Mouse (Mus musculus) olfactory bulb, adult 2 months (tissue): ENCODE measurements around the gene Fastkd5. TPM values are rescaled to one million over a fixed set of nuclear protein-coding genes. Genes with fewer than 3 reads are reported as not detected.

Experiments used
- H3K27ac ChIP-seq: fragments of 200-500 bp; 2 replicates; pipeline ENCODE4 v1.5.1; 2012; ENCODE audit warnings: low read depth, low read length; ENCODE audit not compliant: insufficient read depth
- H3K4me1 ChIP-seq: fragments of 200-500 bp; 2 replicates; pipeline ENCODE4 v1.6.1; 2012; ENCODE audit warnings: low read length; ENCODE audit not compliant: control insufficient read depth, insufficient read depth
- H3K4me3 ChIP-seq: fragments of 200-500 bp; 2 replicates; pipeline ENCODE4 v1.5.1; 2012; ENCODE audit warnings: mild to moderate bottlenecking, low read depth, low read length, moderate library complexity; ENCODE audit not compliant: insufficient read depth
- CTCF ChIP-seq: fragments of 200-500 bp; IDR thresholded peaks from 2 replicates; pipeline ENCODE4 v1.5.1; 2012; ENCODE audit warnings: low read depth, mild to moderate bottlenecking, low read length, moderate library complexity; ENCODE audit not compliant: insufficient read depth
- POLR2A ChIP-seq: fragments of 200-500 bp; IDR thresholded peaks from 2 replicates; pipeline ENCODE4 v1.6.1; 2012; ENCODE audit warnings: mild to moderate bottlenecking, low read depth, low read length, moderate library complexity; ENCODE audit not compliant: insufficient read depth
- WGBS: fragments of 180-500 bp; shearing (Covaris S2); methylation state at CpG from one replicate; pipeline ENCODE4 v1.1.7; 2018; 5-methylcytosine and 5-hydroxymethylcytosine counted together
- polyA plus RNA-seq: library from polyadenylated mRNA; stranded (reverse); fragments of >200 nt; gene quantifications from 2 replicates; pipeline ENCODE4 v1.2.4, GENCODE M21; 2012; ENCODE audit warnings: low replicate concordance; ENCODE audit not compliant: missing spikeins, insufficient read depth, insufficient read length

Gene Fastkd5
- polyA plus RNA-seq, 1 experiment: not detected

DNA sequence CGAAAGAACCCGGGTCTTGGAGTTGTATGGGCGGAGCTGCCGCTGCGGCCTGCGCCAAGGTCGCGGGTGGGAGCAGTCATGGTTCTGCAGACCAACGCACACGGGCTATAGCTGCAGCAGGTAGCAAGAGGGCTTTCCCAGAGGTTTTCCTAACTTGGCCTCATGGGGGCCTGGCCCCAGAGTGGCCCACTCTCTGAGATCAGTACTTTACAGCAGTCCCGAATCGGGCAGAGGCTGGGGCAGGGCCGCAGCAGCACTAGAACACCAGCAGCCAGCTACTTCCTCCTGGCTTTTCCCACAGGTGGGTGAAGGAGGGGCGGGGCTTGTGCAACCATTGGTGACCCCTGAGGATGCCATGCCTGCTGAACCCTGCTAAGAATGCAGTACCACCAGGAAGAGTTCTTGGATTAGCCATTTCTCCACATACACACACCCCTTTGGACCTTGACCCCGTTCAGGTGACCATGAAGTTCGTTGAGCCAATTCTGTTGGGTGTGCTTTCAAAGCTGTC, 8.3 kb upstream of the Fastkd5 start:
- Histone ChIP-seq H3K4me1 (peaks cover 35% of the 10 kb centered on the region), H3K4me3 (no peak overlapping the region), H3K27ac (no peak overlapping the region)
- TF ChIP-seq POLR2A (no peak), CTCF (no peak)
- 56% methylated on average over 16 of the region's 16 CpGs for WGBS

DNA sequence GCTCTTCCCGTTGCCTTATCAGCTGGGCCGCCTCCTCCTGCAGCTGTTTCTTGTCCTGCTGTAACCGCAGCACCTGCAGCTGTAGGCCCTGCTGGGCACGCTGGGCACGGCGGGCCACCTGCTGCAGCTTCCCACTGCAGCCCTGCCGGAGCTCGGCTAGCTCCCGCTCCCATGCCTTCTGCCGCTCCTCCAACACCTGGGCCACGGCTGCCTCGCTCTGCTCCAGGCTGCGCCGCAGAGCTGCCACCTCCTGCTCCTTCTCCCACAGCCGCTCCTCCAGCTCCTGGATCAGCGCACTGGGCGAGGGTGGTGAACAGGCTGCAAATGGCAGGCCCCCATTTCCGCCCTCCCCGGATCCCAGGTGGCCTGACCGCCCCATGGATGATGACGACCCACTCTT, 6.0 kb upstream of the Fastkd5 start:
- no peak for TF ChIP-seq POLR2A
- TF ChIP-seq CTCF: no peak
- 73% methylated on average over 21 of the region's 21 CpGs for WGBS
- Histone ChIP-seq H3K4me1 (peaks cover 30% of the 10 kb centered on the region), H3K27ac (no peak overlapping the region), H3K4me3 (no peak overlapping the region)

GRCm38 (mm10) chr2:130634739-130635411, 5.0 kb upstream of the Fastkd5 start:
- H3K27ac ChIP-seq: 0 out of 2 replicates have a peak overlapping the region, but pooled peaks have one; percentile 13
- no peak for TF ChIP-seq CTCF
- no peak for TF ChIP-seq POLR2A
- H3K4me1 ChIP-seq: peaks cover 30% of the 10 kb centered on the region
- peak overlapping the region; percentile 45 for H3K4me3 ChIP-seq
- WGBS: 31% methylated on average over 38 of the region's 38 CpGs

GRCm38 (mm10) chr2:130634006-130634738, 4.3 kb upstream of the Fastkd5 start:
- Histone ChIP-seq H3K27ac (no peak overlapping the region), H3K4me3 (peak overlapping the region; percentile 45; the same call in 1 of the 2 replicates)

DNA sequence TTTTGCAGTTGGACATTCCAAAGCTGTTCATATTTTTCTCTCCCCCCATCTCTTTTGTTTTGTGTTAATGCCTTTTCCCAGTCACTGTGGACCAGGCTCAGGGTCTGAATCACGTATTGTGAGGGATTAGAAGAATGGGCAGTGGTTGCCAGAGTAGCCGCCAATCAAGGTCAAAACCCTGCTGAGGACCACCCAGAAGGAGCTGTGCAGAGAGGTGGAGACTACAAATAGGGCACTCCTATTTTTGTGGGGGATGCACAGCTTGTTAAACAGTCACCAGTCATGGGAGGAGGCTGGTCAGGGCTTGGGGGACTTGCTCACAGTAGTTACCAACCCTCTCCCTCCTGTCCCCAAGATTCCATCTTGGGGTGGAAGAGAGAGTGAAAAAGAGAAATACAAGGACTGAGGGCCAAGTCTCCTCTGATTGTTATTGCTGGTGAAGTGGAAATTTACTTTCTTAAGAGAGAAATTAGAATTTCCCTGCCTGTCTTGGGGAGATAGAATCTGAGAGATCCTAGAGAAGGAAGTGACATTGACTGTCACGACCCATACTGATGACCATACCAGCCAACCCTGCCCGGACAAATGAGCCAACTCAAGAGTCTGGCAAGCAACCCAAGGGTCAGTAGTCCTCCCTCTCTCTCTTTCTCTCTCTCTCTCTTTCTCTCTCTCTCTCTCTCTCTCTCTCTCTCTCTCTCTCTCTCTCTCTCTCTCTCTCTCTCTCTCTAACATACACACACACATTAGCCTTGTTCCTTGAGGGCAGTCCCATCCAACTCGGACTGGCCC, 3.3 kb upstream of the Fastkd5 start:
- Histone ChIP-seq H3K4me3 (no peak overlapping the region), H3K4me1 (peaks cover 31% of the 10 kb centered on the region), H3K27ac (no peak overlapping the region)
- WGBS: 38% methylated on average over 5 of the region's 5 CpGs
- TF ChIP-seq CTCF (no peak), POLR2A (no peak)

More at GRCm38 (mm10) chr2:130634006-130634738, 4.3 kb upstream of the Fastkd5 start:
- TF ChIP-seq CTCF (no peak), POLR2A (no peak)
- H3K4me1 ChIP-seq: peaks cover 30% of the 10 kb centered on the region
- WGBS: 48% methylated on average over 14 of the region's 14 CpGs

DNA sequence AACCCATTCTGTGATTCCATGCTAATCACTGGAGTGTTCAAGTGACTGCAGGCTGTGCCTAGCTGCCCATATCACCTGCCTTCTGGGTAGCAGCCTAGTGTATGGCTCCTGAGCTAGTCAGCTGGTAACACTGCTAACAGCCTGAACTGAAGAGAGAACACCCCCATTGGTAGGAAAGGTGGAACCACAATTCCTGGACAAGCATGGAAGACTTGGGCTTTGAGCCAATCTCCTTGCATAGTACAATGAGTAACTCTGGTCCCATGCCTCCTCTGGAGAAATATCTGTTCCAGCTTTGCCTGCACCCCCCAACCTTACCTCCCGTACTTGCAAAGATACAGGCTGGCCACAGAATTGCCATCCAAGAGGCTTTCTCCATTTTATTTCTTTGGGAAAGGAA, 2.6 kb upstream of the Fastkd5 start:
- WGBS: 24% methylated on average over 1 of the region's 1 CpGs
- TF ChIP-seq POLR2A (no peak), CTCF (no peak)
- Histone ChIP-seq H3K27ac (no peak overlapping the region), H3K4me3 (no peak overlapping the region), H3K4me1 (peaks cover 28% of the 10 kb centered on the region)

- peaks cover 8% of the 10 kb centered on the region for H3K4me1 ChIP-seq
- H3K27ac ChIP-seq: peak overlapping the region; percentile 37; the same call in 1 of the 2 replicates
- no peak for TF ChIP-seq CTCF
- no peak for TF ChIP-seq POLR2A
- 3% methylated on average over 37 of the region's 37 CpGs for WGBS
- peak overlapping the region; percentile 63 for H3K4me3 ChIP-seq
Measured at GRCm38 (mm10) chr2:130629080-130629838, 568 bp downstream of the Fastkd5 start.

GRCm38 (mm10) chr2:130628424-130628823, 1.4 kb downstream of the Fastkd5 start:
- no peak for TF ChIP-seq POLR2A
- TF ChIP-seq CTCF: no peak
- H3K4me3 ChIP-seq: no peak overlapping the region
- WGBS: 69% methylated on average over 3 of the region's 3 CpGs
- H3K27ac ChIP-seq: no peak overlapping the region
- H3K4me1 ChIP-seq: peaks cover 2% of the 10 kb centered on the region; the same call in 1 of the 2 replicates
